Mouse (Mus musculus) c-Kit-positive CD71-positive TER-119-negative erythroid progenitor cells, embryonic 14.5 days (primary cell): ENCODE results near the gene Mcf2.

Source experiments
- DNase-seq: peaks from one replicate; pipeline ENCODE4 v3.0.0-alpha.2; 2013; ENCODE audit warnings: low read depth

The Mcf2 gene

GRCm38 (mm10) chrX:60178744-60179458 is at the start of gene Mcf2:
Gene Mcf2, minus strand, starts transcription at chrX:60179089.
- no peak for DNase-seq

- no peak for DNase-seq
Observed at GRCm38 (mm10) chrX:60187726-60188125, 8.8 kb upstream of the Mcf2 start.

- DNase-seq = no peak
Observed at GRCm38 (mm10) chrX:60182611-60183010, 3.7 kb upstream of the Mcf2 start.

- no peak for DNase-seq
Observed at GRCm38 (mm10) chrX:60178025-60178743, 705 bp downstream of the Mcf2 start.

- DNase-seq = no peak
Observed at GRCm38 (mm10) chrX:60170106-60170505, 8.8 kb downstream of the Mcf2 start.

- DNase-seq = no peak
Observed at GRCm38 (mm10) chrX:60169511-60169910, 9.4 kb downstream of the Mcf2 start.

GRCm38 (mm10) chrX:60168796-60169195 is 10.1 kb downstream of the Mcf2 start:
- no peak for DNase-seq

GRCm38 (mm10) chrX:60147268-60147974 is 31.5 kb downstream of the Mcf2 start:
- no peak for DNase-seq

- no peak for DNase-seq
Observed at GRCm38 (mm10) chrX:60075359-60075758, 103.5 kb downstream of the Mcf2 start.

- DNase-seq = no peak
Observed at GRCm38 (mm10) chrX:60055185-60055584, 123.7 kb downstream of the Mcf2 start.

GRCm38 (mm10) chrX:60054745-60055144 is 124.1 kb downstream of the Mcf2 start:
- DNase-seq = no peak

- no peak for DNase-seq
Observed at GRCm38 (mm10) chrX:60026654-60027053, 152.2 kb downstream of the Mcf2 start.

GRCm38 (mm10) chrX:60021595-60021994 is 157.3 kb downstream of the Mcf2 start:
- DNase-seq = no peak

- no peak for DNase-seq
Observed at GRCm38 (mm10) chrX:60021007-60021406, 157.9 kb downstream of the Mcf2 start.

- no peak for DNase-seq
Observed at GRCm38 (mm10) chrX:60014588-60014987, 164.3 kb downstream of the Mcf2 start.

GRCm38 (mm10) chrX:60013084-60013676 is 165.7 kb downstream of the Mcf2 start:
- no peak for DNase-seq
